Mouse (Mus musculus) kidney, adult 11 months (tissue): ENCODE measurements at regions not wholly inside any gene's neighbourhood (a gene's known extent, or its start where the extent isn't known, plus 50 kb on each side); places are given as distances from the start of the nearest gene placed in this dataset.

Experiments
- DNase-seq: peaks from one replicate; pipeline ENCODE4 v3.0.0; 2022

DNA sequence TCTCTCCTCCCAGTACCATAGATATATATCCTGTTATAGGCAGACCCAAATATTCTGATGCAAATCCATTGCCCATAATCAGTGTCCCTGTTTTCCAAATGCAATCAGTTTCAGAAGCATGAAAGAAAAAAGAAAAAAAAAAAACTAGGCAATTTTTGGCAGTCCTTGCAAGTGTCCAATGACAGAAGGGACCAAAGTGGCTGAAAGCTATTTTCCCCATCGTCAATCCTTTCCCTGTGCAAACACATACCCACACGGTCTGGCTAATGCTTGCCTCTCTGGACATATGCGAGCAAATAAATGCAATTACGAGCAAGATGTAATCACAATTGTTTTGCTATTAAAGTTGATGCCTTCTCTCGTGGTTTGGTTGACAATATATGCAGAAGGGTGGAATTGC lies 288.9 kb upstream of the Dynlrb2 start:
- DNase-seq = no peak

DNA sequence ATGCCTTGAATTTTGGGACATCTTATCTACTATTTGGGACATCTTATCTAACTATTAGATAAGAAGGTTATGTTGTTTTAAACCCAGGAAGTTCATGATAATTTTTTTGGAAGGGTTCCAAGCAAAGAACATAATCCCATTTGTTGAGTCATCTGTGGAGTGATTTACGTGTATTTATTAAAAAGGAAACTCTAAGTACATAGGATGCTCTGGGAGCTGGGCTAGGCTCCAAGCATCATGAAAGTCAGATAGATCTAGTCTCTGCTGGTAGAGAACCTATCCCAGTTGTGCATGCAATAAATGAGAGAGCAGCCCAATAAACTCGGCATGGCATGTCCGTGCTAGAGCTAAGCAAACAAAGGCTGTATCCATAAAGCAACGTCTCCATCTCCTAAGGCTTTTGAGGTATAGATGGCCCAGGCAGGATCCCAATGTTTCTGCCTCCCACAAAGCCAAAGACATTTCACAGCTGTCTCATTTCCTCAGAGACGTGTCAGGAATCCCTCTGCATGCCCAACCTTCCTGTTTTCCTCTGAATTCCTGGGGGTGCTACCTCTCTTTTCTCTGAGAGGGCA lies 289.4 kb upstream of the Dynlrb2 start:
- DNase-seq = no peak

DNA sequence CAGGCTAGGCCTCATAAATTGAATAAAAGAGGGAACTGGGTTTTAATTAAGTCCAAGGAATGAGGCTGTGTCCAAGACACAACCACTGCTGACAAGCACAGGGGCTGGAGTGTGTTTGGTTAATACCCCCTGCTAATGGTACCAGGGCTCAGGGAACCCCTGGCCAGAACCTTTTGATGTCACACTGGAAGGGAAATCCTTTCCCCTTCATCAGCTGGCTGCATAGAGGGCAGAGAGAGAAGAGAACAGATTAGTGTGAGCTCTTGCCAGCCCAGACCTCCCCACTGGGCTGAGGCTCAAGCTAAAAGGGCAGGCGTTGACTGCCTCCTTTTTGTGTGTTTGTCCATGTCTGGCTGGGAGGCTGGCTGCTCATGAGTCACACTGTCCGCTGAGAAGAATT lies 301.1 kb upstream of the Dynlrb2 start:
- no peak for DNase-seq

DNA sequence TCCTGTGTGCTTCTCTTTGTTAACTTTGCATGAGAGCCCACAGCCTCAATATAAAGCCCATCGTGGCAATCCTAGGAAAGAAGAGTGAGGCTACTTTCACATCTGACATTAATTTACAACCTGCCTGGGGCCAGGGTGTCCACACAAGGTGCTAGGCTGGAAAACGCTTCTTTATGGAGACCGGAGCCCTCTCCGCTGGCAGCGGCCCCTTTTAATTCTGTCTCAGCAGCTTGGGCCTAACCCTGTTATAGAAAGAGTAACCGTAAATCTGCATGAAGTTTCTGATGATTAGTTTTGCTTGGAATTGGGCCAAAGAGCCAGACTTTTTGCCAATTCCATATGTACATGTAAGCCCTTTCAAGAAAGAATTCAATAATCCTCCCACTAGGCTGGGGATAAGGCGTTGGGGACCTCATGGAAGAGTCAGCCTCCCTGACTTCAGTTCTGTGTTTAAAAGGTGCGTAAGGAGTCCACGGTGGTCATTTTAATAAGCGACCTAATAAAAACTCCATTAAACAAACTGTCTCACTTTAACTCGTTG lies 304.2 kb upstream of the Dynlrb2 start:
- no peak for DNase-seq

DNA sequence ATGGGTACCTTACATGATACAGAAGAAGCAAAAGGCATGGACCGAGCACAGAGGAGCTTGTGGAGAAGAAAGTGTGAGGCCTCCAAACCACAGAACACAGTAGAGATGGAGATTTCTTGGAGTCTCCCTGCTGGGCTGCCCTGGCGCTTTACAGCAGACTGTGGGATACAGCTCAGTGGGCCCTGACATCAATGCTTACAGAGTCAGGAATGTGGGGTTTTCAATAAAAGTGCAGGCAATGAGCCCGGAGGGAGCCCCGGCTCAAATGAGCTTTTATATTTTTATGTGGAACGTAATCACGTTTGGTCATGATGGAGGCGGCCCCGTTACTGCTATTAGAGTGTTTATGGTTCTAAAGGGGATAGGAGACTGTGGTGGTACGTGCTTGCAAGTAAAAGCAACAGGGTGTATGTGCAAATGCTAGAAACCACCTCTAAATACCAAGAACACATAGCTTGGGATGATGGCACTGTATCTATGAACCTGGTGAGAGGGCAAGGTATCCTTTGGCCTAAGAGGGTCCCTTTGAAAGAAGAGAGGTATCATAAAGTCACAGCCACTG lies 308.1 kb upstream of the Dynlrb2 start:
- DNase-seq = no peak

DNA sequence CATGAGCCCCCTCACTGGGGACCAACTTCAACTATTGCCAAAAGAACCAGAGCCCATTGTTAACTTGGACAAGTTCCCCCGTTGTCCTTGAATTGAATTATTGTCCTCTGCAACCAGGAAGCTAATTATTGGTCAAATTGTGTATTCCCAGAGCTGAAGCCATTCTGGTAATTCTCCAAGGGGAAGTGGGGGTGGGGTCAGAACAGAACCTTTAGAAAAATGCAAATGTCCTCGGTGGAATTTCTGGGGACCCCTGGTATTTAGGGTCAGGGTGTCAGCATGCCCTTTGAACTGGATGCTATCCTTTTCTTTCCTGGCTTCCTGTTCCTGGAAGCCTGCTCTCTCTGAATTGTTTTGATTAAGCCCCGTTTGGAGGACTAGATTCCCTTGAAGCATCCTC lies 312.7 kb upstream of the Dynlrb2 start:
- peak; percentile 16 for DNase-seq

DNA sequence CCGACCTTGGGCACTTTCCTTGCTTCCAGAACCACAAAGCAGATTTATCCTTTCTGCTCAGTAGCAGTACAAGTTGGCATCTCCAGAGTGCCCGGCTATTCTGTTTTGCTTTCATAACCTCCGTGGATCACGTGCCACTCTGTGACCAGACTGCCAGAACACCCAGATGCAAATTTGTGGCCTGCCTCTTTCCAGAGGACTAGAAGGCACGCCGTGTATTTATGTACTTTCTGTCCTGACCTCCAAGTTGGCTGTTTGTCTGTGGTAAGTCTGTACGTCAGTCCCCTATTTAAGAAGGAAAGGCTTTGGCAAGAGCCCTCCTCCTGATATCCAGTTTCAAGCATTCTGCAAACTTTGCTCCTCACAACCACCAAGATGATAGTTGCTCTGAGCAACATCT lies 319.6 kb upstream of the Dynlrb2 start:
- DNase-seq = no peak

DNA sequence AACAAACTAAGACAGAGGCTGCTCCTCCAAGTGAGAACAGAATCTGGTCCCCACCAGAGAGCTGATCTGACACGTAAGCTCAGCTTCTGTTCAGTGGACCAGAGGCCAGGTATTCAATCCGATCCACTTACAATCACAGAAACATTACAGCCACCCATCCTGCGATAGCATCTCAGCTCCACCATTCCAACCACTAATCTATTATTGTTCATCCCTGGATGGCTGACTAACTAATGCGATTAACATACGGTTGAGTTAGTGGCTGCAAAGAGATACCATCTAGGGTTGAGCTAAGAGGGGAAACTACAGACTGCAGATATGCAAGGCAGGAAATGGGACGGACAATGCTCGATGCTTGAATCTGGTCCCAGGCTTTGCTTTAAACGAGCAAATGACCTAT lies 320.5 kb upstream of the Dynlrb2 start:
- DNase-seq = no peak

DNA sequence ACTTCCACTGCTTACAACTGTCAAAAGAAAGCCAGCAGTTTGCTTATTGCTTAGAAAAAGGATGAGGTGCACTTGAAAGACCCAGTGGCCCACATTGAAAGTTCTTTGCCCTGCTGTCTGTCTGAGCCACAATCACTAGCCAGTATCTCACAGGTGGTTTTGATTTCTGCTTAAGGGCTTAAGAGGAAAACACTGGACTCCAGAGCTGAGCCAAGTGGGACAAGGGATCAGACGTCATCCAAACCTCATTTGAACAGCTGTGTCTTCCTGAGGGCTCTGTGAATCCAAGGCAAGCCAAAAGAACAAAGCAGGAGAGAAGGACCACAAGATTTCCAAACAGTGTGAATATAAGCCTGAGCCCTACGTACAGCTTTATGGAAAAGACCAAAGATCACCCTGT lies 326.8 kb upstream of the Dynlrb2 start:
- DNase-seq = no peak

DNA sequence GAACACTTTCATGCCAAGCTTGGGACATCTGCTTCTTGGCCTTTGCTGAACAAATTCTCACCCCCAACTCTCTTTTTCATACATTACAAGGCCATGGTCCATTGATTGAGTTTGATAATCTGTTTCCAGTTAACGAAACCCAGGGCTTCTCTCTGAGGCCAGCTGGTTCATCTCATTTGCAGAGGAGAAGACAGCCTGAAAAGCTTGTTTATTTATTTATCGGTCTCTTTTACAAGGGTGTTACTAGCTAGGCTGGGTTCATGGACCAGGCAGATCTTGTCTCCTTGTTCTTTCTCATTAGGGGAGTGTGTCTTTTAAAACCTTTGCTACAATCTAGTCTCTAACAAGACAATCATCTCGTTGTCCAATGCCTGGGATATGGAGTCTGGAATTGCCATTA lies 329.9 kb upstream of the Dynlrb2 start:
- no peak for DNase-seq

DNA sequence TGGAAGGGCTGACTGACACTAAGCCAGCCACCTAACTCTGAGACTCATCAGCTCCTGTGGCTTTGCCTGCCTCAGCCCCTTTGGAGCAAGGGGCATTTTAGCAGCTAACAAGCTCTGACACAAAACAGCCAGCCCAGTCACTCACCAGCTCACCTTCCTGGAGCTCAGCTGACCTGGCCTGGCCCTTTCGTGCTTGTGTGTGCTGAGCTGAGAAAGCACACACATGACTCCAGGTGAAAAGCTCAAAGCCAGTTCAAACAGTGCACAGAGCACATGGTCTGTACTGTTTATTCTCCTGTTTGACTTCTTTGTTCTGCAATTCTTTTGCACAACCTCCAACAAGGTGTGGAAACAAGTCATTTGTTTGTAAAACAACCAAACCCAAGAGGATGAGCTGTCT lies 330.8 kb upstream of the Dynlrb2 start:
- DNase-seq = no peak

DNA sequence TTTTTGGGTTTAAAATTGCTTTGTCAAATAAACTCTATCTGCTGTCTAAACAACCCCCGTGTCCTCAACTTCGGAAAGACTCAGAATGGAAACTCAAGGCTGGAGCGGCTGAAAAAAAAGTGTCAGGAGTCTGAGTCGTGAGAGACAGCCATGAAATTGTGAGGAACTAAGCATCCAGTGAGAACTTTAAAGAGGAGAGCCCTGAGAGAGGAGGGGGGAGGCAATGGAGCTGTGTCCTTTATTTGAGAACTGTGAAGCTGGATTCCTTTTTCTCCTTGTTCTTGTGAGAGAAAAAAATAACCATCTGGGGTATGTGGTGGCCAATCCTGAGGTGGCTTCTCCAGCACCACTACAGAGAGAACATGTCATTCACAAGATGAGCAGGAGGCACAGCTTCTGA lies 336.9 kb upstream of the Dynlrb2 start:
- DNase-seq = no peak

DNA sequence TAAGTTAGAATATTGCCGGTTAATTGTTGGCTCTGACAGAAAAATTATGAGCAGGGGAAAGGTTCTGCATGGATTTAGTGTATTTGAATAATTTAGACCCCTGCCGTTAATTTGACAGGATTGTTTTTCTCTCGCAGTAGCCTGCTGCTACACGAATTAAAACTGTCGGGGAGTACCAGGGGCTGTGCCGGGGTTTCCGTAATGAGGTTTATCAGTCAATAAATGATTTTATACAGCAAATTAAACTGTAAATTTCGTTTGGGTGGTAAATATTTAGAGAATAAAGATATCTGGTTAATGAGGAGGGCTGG lies 339.8 kb upstream of the Dynlrb2 start:
- DNase-seq = no peak

DNA sequence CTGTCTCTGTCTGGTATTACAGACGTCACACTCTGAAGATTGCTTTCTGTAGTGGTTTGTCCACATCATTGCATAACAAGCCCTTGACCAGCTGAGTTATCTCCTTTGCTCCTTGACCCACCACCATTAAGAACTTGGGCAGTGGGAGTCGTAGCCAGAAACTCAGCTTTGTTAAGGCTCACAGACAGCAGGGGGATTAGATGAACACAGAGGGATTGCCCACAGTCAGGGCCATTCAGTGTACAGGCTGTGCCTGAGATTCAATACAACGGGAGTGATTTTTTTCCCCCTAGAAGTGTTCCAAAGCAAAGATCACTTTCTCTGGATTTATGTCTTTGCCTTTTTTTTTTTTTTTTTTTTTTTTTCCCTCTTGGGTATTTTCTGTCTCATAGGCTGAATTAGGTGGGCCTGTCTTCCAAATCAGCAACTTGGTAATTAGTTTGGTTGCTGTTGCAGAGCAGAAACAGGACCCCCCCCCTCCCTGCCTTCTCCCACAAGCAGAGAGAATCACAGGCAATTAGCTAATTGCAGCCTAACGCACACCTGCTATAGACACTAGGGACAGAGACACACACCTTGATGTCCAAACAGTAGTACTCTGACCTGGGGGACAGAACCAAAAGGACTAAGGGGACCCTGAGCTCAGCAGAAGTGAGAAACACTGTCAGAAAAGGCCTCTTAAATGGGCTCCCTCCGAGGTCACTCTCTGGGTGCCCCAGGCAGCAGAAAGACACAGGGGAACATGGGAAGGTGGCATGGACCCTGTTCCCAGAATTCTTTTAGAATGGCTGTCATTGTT lies 340.4 kb upstream of the Dynlrb2 start:
- DNase-seq = no peak

DNA sequence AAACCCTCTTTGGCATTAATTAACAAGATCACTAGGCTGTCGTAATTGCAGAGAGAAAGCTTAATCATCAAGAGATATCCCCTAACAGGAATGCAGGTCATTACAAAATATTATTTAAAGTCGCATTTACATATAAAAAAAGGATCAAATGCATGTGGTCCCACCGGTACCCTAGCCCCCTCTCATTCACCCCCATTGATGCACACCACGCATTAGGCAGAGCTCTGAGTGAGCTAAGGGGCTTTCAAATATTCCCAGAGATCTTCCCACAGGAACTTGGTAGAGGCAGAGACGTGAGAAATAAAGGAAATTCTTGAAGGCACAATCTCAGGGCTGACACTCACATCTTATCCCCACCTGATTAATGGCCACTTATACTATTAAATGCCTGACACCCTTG lies 343.8 kb upstream of the Dynlrb2 start:
- no peak for DNase-seq

DNA sequence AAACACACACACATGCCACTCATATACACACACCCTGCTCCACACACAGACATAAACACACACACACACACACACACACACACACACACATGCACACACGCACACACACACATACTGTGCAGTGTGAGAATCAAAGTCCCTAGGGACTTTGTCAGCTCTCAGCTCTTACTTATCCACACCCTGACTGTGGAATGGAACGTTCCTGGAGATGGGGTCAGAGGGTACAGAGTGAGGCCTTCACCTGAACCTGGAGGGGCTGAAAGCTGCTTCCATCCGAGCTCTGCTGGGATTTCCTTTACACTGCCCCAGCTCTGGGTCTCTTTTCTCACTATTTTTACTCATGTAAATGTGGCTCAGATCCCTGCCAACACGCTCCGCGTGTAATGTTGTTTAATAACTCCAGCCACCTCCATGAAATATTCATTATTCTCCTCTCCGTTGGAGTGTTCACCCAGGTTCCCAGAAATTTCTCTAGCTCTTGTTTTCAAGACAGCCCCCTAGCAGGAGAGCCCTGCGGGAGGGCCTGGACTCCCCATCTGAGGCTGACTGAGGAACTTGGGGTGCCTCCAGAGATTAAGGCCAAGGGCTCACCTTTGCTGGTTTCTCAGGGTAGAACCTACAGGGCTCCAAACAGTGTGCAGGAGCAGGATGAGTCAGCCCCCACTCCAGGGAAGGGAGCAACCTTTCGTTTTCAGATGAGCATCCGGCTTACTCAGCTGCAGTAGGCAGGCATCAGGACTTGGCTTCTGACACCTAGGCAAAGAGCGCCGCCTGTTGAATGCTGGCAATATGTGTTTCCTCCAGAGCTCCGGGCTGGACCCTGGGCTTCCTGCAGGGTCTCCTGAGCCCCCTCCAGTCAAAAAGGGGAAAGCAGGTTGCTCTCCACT lies 360.8 kb upstream of the Dynlrb2 start:
- peak; percentile 57 for DNase-seq

DNA sequence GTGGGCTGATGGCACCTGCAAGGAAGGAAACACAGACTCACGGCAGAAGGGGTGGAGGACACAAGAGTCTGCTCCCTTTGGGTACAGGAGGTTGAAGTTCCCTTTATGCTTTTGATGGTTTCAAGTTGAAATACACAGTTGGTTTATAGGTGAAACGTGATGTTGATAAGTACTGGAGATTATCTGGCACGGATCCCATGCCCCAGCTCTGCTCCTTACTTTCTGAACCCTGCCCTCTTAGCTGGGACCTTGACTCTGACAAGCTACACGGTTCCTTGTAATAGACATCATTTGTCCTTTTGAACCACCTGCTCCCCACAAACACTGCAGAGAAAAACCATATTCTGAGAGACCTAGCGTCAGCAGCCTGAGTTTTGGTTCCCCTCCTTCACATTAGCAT lies 363.4 kb upstream of the Dynlrb2 start:
- no peak for DNase-seq

DNA sequence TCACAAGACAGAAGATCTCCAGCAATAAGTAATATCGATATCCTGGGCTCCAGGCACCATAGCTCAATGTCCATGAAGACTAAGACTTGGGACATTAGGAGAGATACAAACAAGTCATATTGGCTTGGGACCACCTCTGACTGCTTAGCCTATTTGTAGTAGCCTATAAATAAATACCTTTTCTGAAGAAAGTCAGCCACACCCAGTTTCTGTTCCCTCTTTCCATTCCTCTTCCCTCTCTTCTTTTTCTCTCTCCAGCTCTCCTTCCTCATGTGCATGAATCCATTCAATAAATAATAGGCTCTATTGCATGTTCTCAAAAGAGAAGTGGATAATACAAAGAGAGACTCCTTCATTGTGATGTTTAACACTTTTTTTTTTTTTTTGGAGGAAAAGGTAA lies 364.8 kb upstream of the Dynlrb2 start:
- no peak for DNase-seq

DNA sequence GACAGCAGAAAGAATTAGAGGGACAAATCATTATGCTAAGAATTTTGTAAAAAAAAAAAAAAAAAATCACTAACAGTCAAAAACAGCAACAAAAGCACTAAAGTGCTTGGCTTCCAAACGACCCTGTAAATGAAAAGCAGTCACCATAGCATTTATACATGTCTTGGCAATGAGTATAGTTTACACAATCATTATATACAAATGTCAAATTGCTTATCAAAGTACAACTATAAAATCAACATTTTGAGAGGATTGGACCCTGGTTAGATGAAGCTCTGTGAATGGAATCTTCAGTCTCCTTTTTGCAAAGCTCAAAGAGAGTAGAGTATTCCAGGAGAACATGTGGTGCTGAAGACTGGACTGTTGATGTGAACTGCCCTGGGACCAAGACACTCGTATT lies 367.0 kb upstream of the Dynlrb2 start:
- no peak for DNase-seq

DNA sequence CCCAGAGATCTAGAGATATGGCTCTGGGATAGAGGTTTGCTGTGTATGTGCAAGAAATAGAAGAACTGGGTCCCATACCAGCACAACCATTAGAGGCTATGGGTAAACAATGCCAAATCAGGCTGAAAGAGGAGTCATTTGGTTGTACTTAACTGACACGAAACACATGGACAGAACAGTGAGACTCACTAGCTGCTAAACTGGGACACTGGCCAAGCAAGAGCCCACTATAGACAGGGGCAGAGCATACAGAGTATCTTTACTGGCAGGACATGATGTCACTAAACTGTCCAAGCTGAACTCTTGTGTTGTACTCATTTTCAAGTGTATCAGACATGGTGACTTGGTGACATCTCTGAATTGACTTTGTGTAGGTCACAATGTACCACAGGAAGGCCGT lies 371.3 kb upstream of the Dynlrb2 start:
- DNase-seq = no peak

DNA sequence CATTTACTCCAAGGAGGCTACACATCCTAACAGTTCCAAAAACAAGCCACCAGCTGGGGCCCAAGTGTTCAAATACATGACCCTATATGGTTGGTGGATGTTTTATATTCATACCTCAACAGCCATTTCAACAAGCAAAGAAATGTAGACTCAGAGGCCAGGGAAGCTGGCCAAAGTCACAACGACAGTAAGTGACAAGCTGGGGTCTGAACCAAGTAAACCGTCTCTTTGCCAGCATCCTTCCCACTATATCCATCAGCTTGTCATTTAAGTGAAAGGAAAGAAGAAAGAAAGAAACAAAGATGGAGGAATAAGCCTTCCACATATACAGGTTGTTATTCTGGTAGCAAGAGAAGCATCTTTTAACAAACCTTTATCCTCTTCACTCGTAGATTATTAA lies 371.7 kb upstream of the Dynlrb2 start:
- DNase-seq = no peak

DNA sequence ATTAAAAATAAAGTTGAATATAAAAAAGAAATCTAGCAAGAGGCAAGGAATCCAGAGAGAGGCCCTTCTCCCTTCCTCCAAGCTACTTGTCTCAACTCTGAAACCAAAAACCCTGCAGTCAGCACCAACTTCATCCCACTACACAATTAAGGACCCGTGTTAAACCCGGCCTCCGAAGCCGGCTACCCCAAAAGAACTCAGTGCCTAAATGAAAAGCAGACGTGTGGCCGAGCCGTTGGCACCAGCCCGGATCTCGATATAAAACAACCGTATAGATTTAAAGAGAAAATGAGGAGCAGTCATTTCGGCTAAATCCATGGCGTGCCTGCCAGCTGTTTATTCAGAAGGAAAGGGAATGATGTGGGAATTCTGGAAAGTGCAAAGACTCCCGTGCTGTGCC lies 384.7 kb upstream of the Dynlrb2 start:
- DNase-seq = no peak

DNA sequence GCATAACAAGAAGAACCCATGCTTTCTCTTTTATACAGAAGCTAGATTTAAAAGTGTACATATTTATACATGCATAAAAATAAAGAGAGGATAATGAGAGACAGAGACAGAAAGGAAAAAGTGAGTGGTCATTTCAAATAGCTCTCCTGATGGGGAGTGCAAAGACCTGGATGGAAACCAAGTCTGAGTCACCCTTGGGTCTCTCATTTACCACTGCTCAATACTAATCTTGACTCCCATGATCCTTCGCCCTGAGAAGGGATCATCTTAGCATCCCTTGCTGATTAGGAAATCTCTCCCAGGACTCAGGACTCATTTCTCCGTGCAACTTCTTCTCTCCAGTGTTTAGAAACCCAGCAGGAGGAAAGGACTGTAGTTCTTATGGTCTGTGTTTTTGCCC lies 386.9 kb upstream of the Dynlrb2 start:
- DNase-seq = no peak

DNA sequence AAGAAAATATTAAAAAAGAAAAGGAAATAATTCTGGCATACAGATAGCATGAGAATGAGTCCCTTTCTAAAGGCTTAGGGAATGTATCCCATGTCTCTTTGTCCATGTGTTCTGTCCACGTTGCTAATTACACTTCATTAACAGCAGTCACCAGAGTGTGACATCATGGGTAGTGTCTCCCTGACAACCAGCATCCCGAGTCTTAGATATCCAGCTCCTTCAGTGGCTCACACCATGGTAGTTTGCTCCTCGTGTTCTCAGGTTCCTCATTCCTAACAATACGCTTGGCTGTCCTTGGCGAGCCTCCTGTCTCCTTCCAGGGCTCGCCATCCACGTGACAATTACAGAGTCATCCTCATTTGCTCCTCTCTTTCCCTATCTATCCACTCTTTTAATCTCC lies 388.1 kb upstream of the Dynlrb2 start:
- no peak for DNase-seq
